Mouse (Mus musculus) spleen, adult 2 months (tissue): ENCODE measurements around the gene Pitx2.

Experiments
- CTCF ChIP-seq: fragments of 200-500 bp; IDR thresholded peaks from 2 replicates; pipeline ENCODE4 v1.5.1; 2011; ENCODE audit warnings: mild to moderate bottlenecking, inconsistent platforms; ENCODE audit not compliant: insufficient read depth, insufficient read length, insufficient replicate concordance; ENCODE audit errors: extremely low read depth
- POLR2A ChIP-seq: fragments of 200-500 bp; IDR thresholded peaks from 2 replicates; pipeline ENCODE4 v1.6.1; 2011; ENCODE audit warnings: low read depth, low read length, inconsistent platforms

DNA sequence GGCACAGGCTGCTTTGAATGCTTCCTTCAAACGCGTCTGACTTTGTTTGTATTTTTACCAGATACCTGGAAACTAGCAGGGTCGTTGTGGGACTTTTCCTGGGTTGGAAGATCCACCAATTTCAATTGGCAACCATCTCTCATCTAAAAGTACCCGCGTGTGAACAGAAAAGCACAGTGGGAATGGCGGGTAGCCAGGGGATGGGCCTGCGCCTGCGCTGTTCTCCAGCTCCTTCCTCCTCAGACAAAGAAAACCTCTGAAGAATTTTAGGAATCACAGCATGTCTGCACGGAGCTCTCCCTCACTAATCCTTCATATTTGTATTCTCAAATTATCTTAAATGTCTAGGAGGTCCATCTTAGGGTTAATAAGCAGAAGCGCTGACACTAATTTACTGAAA, 54.6 kb downstream of the Pitx2 start:
- TF ChIP-seq CTCF: no peak
- no peak for TF ChIP-seq POLR2A
